Mouse (Mus musculus) neural tube, embryonic 15.5 days (tissue): ENCODE data around the gene Lrch3. TPM values are rescaled to one million over a fixed set of nuclear protein-coding genes. Genes with fewer than 3 reads are reported as not detected.

Experiments
- polyA plus RNA-seq: library from polyadenylated mRNA; unstranded; fragments of >200 nt; fragmentation: Nextera tagmentation; extraction: Ambion mirVana; gene quantifications from 2 replicates; pipeline ENCODE4 v1.2.1, GENCODE M21; 2015

Lrch3 gene
- polyA plus RNA-seq, 1 experiment from 2014 or later = 36.2 TPM

Other genes with a start within 250 kb of the Lrch3 start
- 0.14 and 0.24 TPM in 2 replicates for gene Muc4, start 178.2 kb upstream of the Lrch3 start, polyA plus RNA-seq
- gene Muc20, start 116.7 kb upstream of the Lrch3 start, polyA plus RNA-seq = not detected in 2 replicates
- gene Smbd1, start 103.6 kb upstream of the Lrch3 start, polyA plus RNA-seq = not detected in 2 replicates
- gene Fyttd1, start 36.6 kb upstream of the Lrch3 start, polyA plus RNA-seq = 102 and 111 TPM in 2 replicates
- gene Rubcn, start 36.3 kb upstream of the Lrch3 start, polyA plus RNA-seq = 31.2 and 31.9 TPM in 2 replicates
- 5.0 and 5.4 TPM in 2 replicates for gene Iqcg, start 142.1 kb downstream of the Lrch3 start, polyA plus RNA-seq
- gene Rpl35a, start 142.4 kb downstream of the Lrch3 start, polyA plus RNA-seq = 514 and 554 TPM in 2 replicates
- 2.6 and 5.1 TPM in 2 replicates for gene Lmln, start 148.4 kb downstream of the Lrch3 start, polyA plus RNA-seq